Mouse (Mus musculus) embryonic facial prominence, embryonic 11.5 days (tissue): ENCODE measurements around the gene Tet2. TPM values are rescaled to one million over a fixed set of nuclear protein-coding genes. Genes with fewer than 3 reads are reported as not detected.

Experiments used
- ATAC-seq: fragments of 200-750 bp; cut with Nextera tagmentation; replicated peaks from 2 replicates; pipeline ENCODE4 v1.8.0; 2017; ENCODE audit warnings: low read depth; ENCODE audit not compliant: insufficient number of reproducible peaks, low FRiP score, low TSS enrichment
- DNase-seq: peaks from one replicate; pipeline ENCODE4 v3.0.0-alpha.2; 2015; ENCODE audit warnings: low spot score
- H3K27ac ChIP-seq: fragments of 300-500 bp; sonication (generic); replicated peaks from 2 replicates; pipeline ENCODE4 v1.5.1; 2014; ENCODE audit warnings: mild to moderate bottlenecking, low read depth, low read length, control low read depth
- H3K27me3 ChIP-seq: fragments of 300-500 bp; sonication (generic); 2 replicates; pipeline ENCODE4 v1.6.1; 2014; ENCODE audit warnings: mild to moderate bottlenecking, low read length, moderate library complexity, mixed read lengths; ENCODE audit not compliant: control insufficient read depth, insufficient read depth
- H3K36me3 ChIP-seq: fragments of 300-500 bp; sonication (generic); replicated peaks from 2 replicates; pipeline ENCODE4 v1.6.1; 2014; ENCODE audit warnings: low read depth, mild to moderate bottlenecking, low read length, moderate library complexity, mixed read lengths; ENCODE audit not compliant: control insufficient read depth, insufficient read depth
- H3K4me1 ChIP-seq: fragments of 300-500 bp; sonication (generic); 2 replicates; pipeline ENCODE4 v1.6.1; 2014; ENCODE audit warnings: low read length, mixed read lengths; ENCODE audit not compliant: control insufficient read depth, insufficient read depth
- H3K4me2 ChIP-seq: fragments of 300-500 bp; sonication (generic); 2 replicates; pipeline ENCODE4 v1.6.1; 2014; ENCODE audit warnings: low read depth, mild to moderate bottlenecking, control low read depth, low read length, moderate library complexity
- H3K4me3 ChIP-seq: fragments of 300-500 bp; sonication (generic); 2 replicates; pipeline ENCODE4 v1.5.1; 2014; ENCODE audit warnings: low read depth, low read length, control low read depth
- H3K9ac ChIP-seq: fragments of 300-500 bp; sonication (generic); replicated peaks from 2 replicates; pipeline ENCODE4 v1.6.1; 2014; ENCODE audit warnings: mild to moderate bottlenecking, control low read depth, low read length
- H3K9me3 ChIP-seq: fragments of 300-500 bp; sonication (generic); replicated peaks from 2 replicates; pipeline ENCODE4 v1.6.1; 2016; ENCODE audit warnings: mild to moderate bottlenecking, low read length, inconsistent platforms, mixed read lengths; ENCODE audit not compliant: control insufficient read depth
- WGBS: fragments of 180-500 bp; shearing (Covaris S2); extraction: QIAGEN DNeasy Blood & Tissue Kit; methylation state at CpG from one replicate; pipeline ENCODE4 v1.1.7; 2014; 5-methylcytosine and 5-hydroxymethylcytosine counted together
- polyA plus RNA-seq: library from polyadenylated mRNA; unstranded; fragments of >200 nt; fragmentation: Nextera tagmentation; extraction: Ambion mirVana; gene quantifications from 2 replicates; pipeline ENCODE4 v1.2.1, GENCODE M21; 2014

The Tet2 gene
- polyA plus RNA-seq, 1 experiment from 2014 or later, result 11.6 TPM

GRCm38 (mm10) chr3:133482887-133483286 lies 62.1 kb downstream of the Tet2 start:
- 90% methylated on average over 1 of the region's 1 CpGs for whole genome bisulfite sequencing

GRCm38 (mm10) chr3:133478987-133479386 lies 66.0 kb downstream of the Tet2 start:
- H3K4me3 ChIP-seq, result no peak overlapping the region
- no peak for DNase-seq
- no peak overlapping the region for H3K9ac ChIP-seq
- H3K4me2 ChIP-seq, result no peak overlapping the region
- H3K9me3 ChIP-seq, result no peaks in the 10 kb centered on the region
- H3K36me3 ChIP-seq, result no peaks in the 10 kb centered on the region; the same call in none of the 2 replicates
- no peak for ATAC-seq
- H3K27ac ChIP-seq, result no peak overlapping the region
- WGBS, result 94% methylated on average over 3 of the region's 3 CpGs
- H3K4me1 ChIP-seq, result no peaks in the 10 kb centered on the region
- H3K27me3 ChIP-seq, result no peaks in the 10 kb centered on the region

More at GRCm38 (mm10) chr3:133482887-133483286, 62.1 kb downstream of the Tet2 start:
- H3K36me3 ChIP-seq, result no peaks in the 10 kb centered on the region; the same call in none of the 2 replicates
- H3K27ac ChIP-seq, result no peak overlapping the region
- H3K4me3 ChIP-seq, result no peak overlapping the region
- H3K9ac ChIP-seq, result no peak overlapping the region
- ATAC-seq (no peak), DNase-seq (no peak)
- H3K4me2 ChIP-seq, result no peak overlapping the region
- H3K9me3 ChIP-seq, result no peaks in the 10 kb centered on the region
- H3K4me1 ChIP-seq, result no peaks in the 10 kb centered on the region
- H3K27me3 ChIP-seq, result no peaks in the 10 kb centered on the region

GRCm38 (mm10) chr3:133473781-133474180 lies 71.2 kb downstream of the Tet2 start:
- peaks cover 10% of the 10 kb centered on the region for H3K36me3 ChIP-seq

GRCm38 (mm10) chr3:133471101-133471500 lies 73.8 kb downstream of the Tet2 start:
- peaks cover 10% of the 10 kb centered on the region for H3K36me3 ChIP-seq
- 88% methylated on average over 4 of the region's 4 CpGs for WGBS

More at GRCm38 (mm10) chr3:133473781-133474180, 71.2 kb downstream of the Tet2 start:
- H3K4me1 ChIP-seq, result no peaks in the 10 kb centered on the region
- H3K27ac ChIP-seq, result no peak overlapping the region
- H3K9me3 ChIP-seq, result no peaks in the 10 kb centered on the region
- H3K27me3 ChIP-seq, result no peaks in the 10 kb centered on the region
- H3K4me3 ChIP-seq, result no peak overlapping the region
- DNase-seq, result no peak
- H3K9ac ChIP-seq, result no peak overlapping the region
- no peak for ATAC-seq
- H3K4me2 ChIP-seq, result no peak overlapping the region
- WGBS, result 85% methylated on average over 1 of the region's 1 CpGs

GRCm38 (mm10) chr3:133468883-133469282 lies 76.1 kb downstream of the Tet2 start:
- H3K27ac ChIP-seq, result no peak overlapping the region
- no peaks in the 10 kb centered on the region for H3K4me1 ChIP-seq
- no peak overlapping the region for H3K4me3 ChIP-seq
- ATAC-seq, result no peak
- 94% methylated on average over 7 of the region's 7 CpGs for WGBS
- H3K36me3 ChIP-seq, result peaks cover 10% of the 10 kb centered on the region
- H3K27me3 ChIP-seq, result no peaks in the 10 kb centered on the region
- H3K4me2 ChIP-seq, result no peak overlapping the region
- DNase-seq, result no peak
- no peaks in the 10 kb centered on the region for H3K9me3 ChIP-seq
- no peak overlapping the region for H3K9ac ChIP-seq

More at GRCm38 (mm10) chr3:133471101-133471500, 73.8 kb downstream of the Tet2 start:
- Histone ChIP-seq H3K4me1 (no peaks in the 10 kb centered on the region), H3K4me2 (no peak overlapping the region), H3K27ac (no peak overlapping the region), H3K27me3 (no peaks in the 10 kb centered on the region), H3K9me3 (no peaks in the 10 kb centered on the region), H3K4me3 (no peak overlapping the region), H3K9ac (no peak overlapping the region)
- ATAC-seq, result no peak
- no peak for DNase-seq

GRCm38 (mm10) chr3:133463233-133463632 lies 81.7 kb downstream of the Tet2 start:
- no peaks in the 10 kb centered on the region for H3K27me3 ChIP-seq
- H3K9me3 ChIP-seq, result no peaks in the 10 kb centered on the region
- no peak for ATAC-seq
- H3K4me3 ChIP-seq, result no peak overlapping the region
- no peak overlapping the region for H3K9ac ChIP-seq
- H3K27ac ChIP-seq, result no peak overlapping the region
- no peak for DNase-seq
- H3K4me2 ChIP-seq, result no peak overlapping the region
- no peaks in the 10 kb centered on the region for H3K4me1 ChIP-seq
- no peaks in the 10 kb centered on the region; the same call in 1 of the 2 replicates for H3K36me3 ChIP-seq
- 95% methylated on average over 3 of the region's 3 CpGs for WGBS

GRCm38 (mm10) chr3:133462485-133462884 lies 82.5 kb downstream of the Tet2 start:
- Histone ChIP-seq H3K4me2 (no peak overlapping the region), H3K36me3 (no peaks in the 10 kb centered on the region), H3K4me1 (no peaks in the 10 kb centered on the region), H3K9ac (no peak overlapping the region), H3K27ac (no peak overlapping the region), H3K4me3 (no peak overlapping the region), H3K27me3 (no peaks in the 10 kb centered on the region), H3K9me3 (no peaks in the 10 kb centered on the region)
- DNase-seq (no peak), ATAC-seq (no peak)
- 87% methylated on average over 6 of the region's 6 CpGs for whole genome bisulfite sequencing

- H3K9ac ChIP-seq, result no peak overlapping the region
- no peaks in the 10 kb centered on the region for H3K36me3 ChIP-seq
- no peaks in the 10 kb centered on the region for H3K27me3 ChIP-seq
- H3K4me2 ChIP-seq, result no peak overlapping the region
- no peak overlapping the region for H3K27ac ChIP-seq
- WGBS, result 66% methylated on average over 3 of the region's 3 CpGs
- ATAC-seq (no peak), DNase-seq (no peak)
- H3K4me1 ChIP-seq, result no peaks in the 10 kb centered on the region
- H3K4me3 ChIP-seq, result no peak overlapping the region
- no peaks in the 10 kb centered on the region for H3K9me3 ChIP-seq
Observed at GRCm38 (mm10) chr3:133462059-133462458, 82.9 kb downstream of the Tet2 start.
